Mouse (Mus musculus): ENCODE measurements around the gene Ppil6. TPM values are rescaled to one million over a fixed set of nuclear protein-coding genes. Genes with fewer than 3 reads are reported as not detected.

Ppil6 gene
- polyA plus RNA-seq, 1 experiment: 11.5 TPM

Other genes starting within 250 kb of the Ppil6 start
- gene Fig4, start 187.2 kb upstream of the Ppil6 start, polyA plus RNA-seq (2012; rRNA removed): 10.6 and 11.9 TPM in 2 replicates
- gene Ak9, start 186.5 kb upstream of the Ppil6 start, polyA plus RNA-seq (2012; rRNA removed): 0.01 TPM in 1 of 2 replicates, not detected in the other
- gene Zbtb24, start 40.1 kb upstream of the Ppil6 start, polyA plus RNA-seq (2012; rRNA removed): 15.8 and 17.4 TPM in 2 replicates
- gene Mical1, start 14.1 kb upstream of the Ppil6 start, polyA plus RNA-seq (2012; rRNA removed): 48.9 and 57.9 TPM in 2 replicates
- gene Smpd2, start 70 bp upstream of the Ppil6 start, polyA plus RNA-seq (2012; rRNA removed): 167 and 169 TPM in 2 replicates
- 119 and 143 TPM in 2 replicates for gene Cd164, start 29.0 kb downstream of the Ppil6 start, polyA plus RNA-seq (2012; rRNA removed)
- 0.33 and 0.35 TPM in 2 replicates for gene Ccdc162, start 226.2 kb downstream of the Ppil6 start, polyA plus RNA-seq (2012; rRNA removed)